Mouse (Mus musculus): Measurements from ENCODE around the gene Gabpb1. TPM values are rescaled to one million over a fixed set of nuclear protein-coding genes. Genes with fewer than 3 reads are reported as not detected.
"Not testable (repeated sequence)": the region's sequence is repeated elsewhere in the genome, so short reads cannot be mapped to it uniquely, and the experiment has no call there.

Gene Gabpb1
- total and polyA plus RNA-seq, 2 experiments, result 4.5 to 5.5 TPM

GRCm38 (mm10) chr2:126618470-126619179, 57.5 kb downstream of the Gabpb1 start:
- no peak for TF ChIP-seq CTCF (IDR thresholded peaks at IDR 0.05; ENCODE audit: low read depth, low read length)
- TF ChIP-seq POLR2A (IDR thresholded peaks at IDR 0.05; ENCODE audit: extremely low read depth, insufficient read depth, low read length), result no peak
- Histone ChIP-seq H3K79me2 (ENCODE audit: control insufficient read depth, insufficient read depth, low read length) (no peaks in the 10 kb centered on the region), H3K4me1 (ENCODE audit: control insufficient read depth, insufficient read depth, low read length) (no peaks in the 10 kb centered on the region), H3K27me3 (ENCODE audit: control insufficient read depth, insufficient read depth, low read length) (no peaks in the 10 kb centered on the region), H3K36me3 (ENCODE audit: control insufficient read depth, insufficient read depth, low read length) (no peaks in the 10 kb centered on the region), H3K27ac (replicated peaks; ENCODE audit: insufficient read depth, low read depth, low read length) (peak overlapping the region; percentile 70), H3K9ac (ENCODE audit: low read depth, low read length) (peak overlapping the region; percentile 16), H3K4me3 (ENCODE audit: insufficient read depth, low read depth, low read length) (peak overlapping the region; percentile 6)
- WGBS, result 40% methylated on average over 8 of the region's 8 CpGs
- no peak for DNase-seq (ENCODE audit: extremely low read depth, low read depth, low spot score)

DNA sequence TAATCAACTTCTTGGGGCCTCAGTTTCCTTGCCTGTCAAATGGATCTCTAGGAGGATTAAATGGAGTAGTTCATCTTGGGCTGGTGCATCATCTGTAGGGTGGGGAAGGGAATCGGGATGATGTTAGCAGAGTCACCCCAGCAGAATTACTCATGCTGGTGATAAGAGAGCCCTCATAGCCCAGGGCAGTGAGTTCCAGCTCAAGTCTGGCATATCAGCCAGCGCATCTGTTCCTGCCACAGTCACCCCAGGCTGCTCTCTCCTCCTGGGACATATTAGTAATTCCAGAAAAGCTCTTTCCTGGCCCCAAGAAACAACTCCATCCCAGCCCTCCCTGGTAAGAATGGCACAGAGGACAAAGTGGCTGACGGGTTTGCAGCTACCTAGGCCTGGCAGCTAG, 60.8 kb downstream of the Gabpb1 start:
- TF ChIP-seq CTCF (IDR thresholded peaks at IDR 0.05; ENCODE audit: low read depth, low read length), result no peak
- no peak for TF ChIP-seq POLR2A (IDR thresholded peaks at IDR 0.05; ENCODE audit: extremely low read depth, insufficient read depth, low read length)
- H3K9ac ChIP-seq (ENCODE audit: low read depth, low read length), result no peak overlapping the region
- H3K4me3 ChIP-seq (ENCODE audit: insufficient read depth, low read depth, low read length), result no peak overlapping the region
- H3K4me1 ChIP-seq (ENCODE audit: control insufficient read depth, insufficient read depth, low read length), result no peaks in the 10 kb centered on the region
- no peaks in the 10 kb centered on the region for H3K79me2 ChIP-seq (ENCODE audit: control insufficient read depth, insufficient read depth, low read length)
- no peaks in the 10 kb centered on the region for H3K36me3 ChIP-seq (ENCODE audit: control insufficient read depth, insufficient read depth, low read length)
- H3K27me3 ChIP-seq (ENCODE audit: control insufficient read depth, insufficient read depth, low read length), result no peaks in the 10 kb centered on the region
- WGBS, result 93% methylated on average over 3 of the region's 3 CpGs
- no peak overlapping the region for H3K27ac ChIP-seq (replicated peaks; ENCODE audit: insufficient read depth, low read depth, low read length)
- no peak for DNase-seq (ENCODE audit: extremely low read depth, low read depth, low spot score)

- not testable (repeated sequence) for H3K79me2 ChIP-seq (ENCODE audit: control insufficient read depth, insufficient read depth, low read length); H3K4me1 ChIP-seq (ENCODE audit: control insufficient read depth, insufficient read depth, low read length); H3K36me3 ChIP-seq (ENCODE audit: control insufficient read depth, insufficient read depth, low read length); H3K27me3 ChIP-seq (ENCODE audit: control insufficient read depth, insufficient read depth, low read length); H3K27ac ChIP-seq (replicated peaks; ENCODE audit: insufficient read depth, low read depth, low read length); DNase-seq (ENCODE audit: extremely low read depth, low read depth, low spot score); H3K9ac ChIP-seq (ENCODE audit: low read depth, low read length); H3K4me3 ChIP-seq (ENCODE audit: insufficient read depth, low read depth, low read length)
- 80% methylated on average over 12 of the region's 12 CpGs for WGBS
Measured at GRCm38 (mm10) chr2:126609600-126609999, 66.5 kb downstream of the Gabpb1 start.

DNA sequence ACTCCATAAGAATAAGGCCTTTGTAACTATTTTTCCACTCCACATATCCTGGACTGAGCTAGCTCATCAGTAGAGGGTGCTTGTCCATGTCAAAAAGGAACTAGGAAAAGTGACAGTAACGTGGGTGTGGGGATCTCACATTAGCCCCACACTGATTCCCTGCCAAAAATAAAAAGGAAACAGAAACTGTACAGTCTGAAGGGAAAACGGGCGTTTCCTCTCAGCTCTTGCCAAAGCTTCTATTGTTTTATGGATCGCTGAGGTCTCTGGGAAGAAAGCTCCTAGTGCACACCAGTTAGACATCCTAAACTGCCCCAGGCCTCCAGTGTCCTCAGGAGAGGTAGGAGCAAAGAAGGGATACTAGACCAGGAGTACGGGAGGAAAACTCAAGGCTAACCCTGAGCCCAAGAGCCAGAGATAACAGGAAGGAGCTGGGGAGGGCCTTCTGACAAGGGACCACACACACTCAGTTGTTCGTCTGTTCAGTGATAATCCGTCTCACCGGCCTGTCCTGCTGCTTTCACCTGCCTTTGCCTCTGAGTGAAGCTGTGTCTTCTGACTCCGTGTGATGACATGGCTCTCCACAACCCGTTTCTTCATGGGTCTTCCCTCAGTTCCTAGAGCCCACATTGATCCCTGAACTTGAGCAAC, 68.5 kb downstream of the Gabpb1 start:
- DNase-seq (ENCODE audit: extremely low read depth, low read depth, low spot score), result peak; percentile 12
- no peaks in the 10 kb centered on the region for H3K27me3 ChIP-seq (ENCODE audit: control insufficient read depth, insufficient read depth, low read length)
- peaks cover 6% of the 10 kb centered on the region for H3K4me1 ChIP-seq (ENCODE audit: control insufficient read depth, insufficient read depth, low read length)
- H3K27ac ChIP-seq (replicated peaks; ENCODE audit: insufficient read depth, low read depth, low read length), result peak overlapping the region; percentile 71
- no peak for TF ChIP-seq POLR2A (IDR thresholded peaks at IDR 0.05; ENCODE audit: extremely low read depth, insufficient read depth, low read length)
- no peak for TF ChIP-seq CTCF (IDR thresholded peaks at IDR 0.05; ENCODE audit: low read depth, low read length)
- no peaks in the 10 kb centered on the region for H3K79me2 ChIP-seq (ENCODE audit: control insufficient read depth, insufficient read depth, low read length)
- 66% methylated on average over 10 of the region's 10 CpGs for WGBS
- H3K4me3 ChIP-seq (ENCODE audit: insufficient read depth, low read depth, low read length), result no peak overlapping the region; the same call in 1 of the 2 replicates
- no peaks in the 10 kb centered on the region for H3K36me3 ChIP-seq (ENCODE audit: control insufficient read depth, insufficient read depth, low read length)
- peak overlapping the region; percentile 58 for H3K9ac ChIP-seq (ENCODE audit: low read depth, low read length)

GRCm38 (mm10) chr2:126606688-126607062, 69.5 kb downstream of the Gabpb1 start:
- Histone ChIP-seq H3K27ac (replicated peaks; ENCODE audit: insufficient read depth, low read depth, low read length) (0 out of 2 replicates have a peak overlapping the region, but pooled peaks have one; percentile 16), H3K9ac (ENCODE audit: low read depth, low read length) (no peak overlapping the region), H3K4me1 (ENCODE audit: control insufficient read depth, insufficient read depth, low read length) (peaks cover 6% of the 10 kb centered on the region), H3K79me2 (ENCODE audit: control insufficient read depth, insufficient read depth, low read length) (no peaks in the 10 kb centered on the region), H3K27me3 (ENCODE audit: control insufficient read depth, insufficient read depth, low read length) (no peaks in the 10 kb centered on the region), H3K4me3 (ENCODE audit: insufficient read depth, low read depth, low read length) (no peak overlapping the region), H3K36me3 (ENCODE audit: control insufficient read depth, insufficient read depth, low read length) (no peaks in the 10 kb centered on the region)
- TF ChIP-seq CTCF (IDR thresholded peaks at IDR 0.05; ENCODE audit: low read depth, low read length) (no peak), POLR2A (IDR thresholded peaks at IDR 0.05; ENCODE audit: extremely low read depth, insufficient read depth, low read length) (no peak)
- no peak for DNase-seq (ENCODE audit: extremely low read depth, low read depth, low spot score)
- WGBS, result 65% methylated on average over 4 of the region's 4 CpGs

DNA sequence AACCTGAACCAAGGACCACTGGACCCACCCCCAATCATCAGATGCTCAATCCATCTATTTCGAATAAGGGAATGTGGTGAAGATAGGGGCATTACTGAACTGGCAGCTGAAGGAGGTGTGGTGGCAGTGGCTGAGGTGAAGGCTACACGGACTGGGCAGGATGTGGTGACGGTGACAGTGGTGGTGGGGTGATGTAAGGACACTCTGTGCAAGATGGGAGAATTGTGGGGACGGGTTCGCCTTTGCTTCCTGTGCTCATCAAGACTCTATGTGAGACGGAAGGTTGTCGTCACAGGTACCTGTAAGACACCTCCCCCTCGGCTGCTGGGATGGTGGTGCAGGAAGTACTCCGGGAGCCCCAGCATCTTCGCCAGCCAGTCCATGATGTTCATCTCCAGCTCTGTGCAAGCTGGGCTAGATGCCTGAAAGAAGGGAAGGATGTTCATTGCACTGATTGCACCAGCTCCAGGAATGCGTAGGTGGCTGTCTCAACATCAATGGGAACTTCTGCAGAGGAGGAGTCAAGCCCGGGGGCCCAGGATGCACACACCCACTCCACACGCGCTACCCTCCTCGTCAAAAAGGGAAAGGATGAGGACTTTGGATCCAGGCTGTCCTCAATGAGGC, 70.0 kb downstream of the Gabpb1 start:
- TF ChIP-seq POLR2A (IDR thresholded peaks at IDR 0.05; ENCODE audit: extremely low read depth, insufficient read depth, low read length) (no peak), CTCF (IDR thresholded peaks at IDR 0.05; ENCODE audit: low read depth, low read length) (no peak)
- 73% methylated on average over 15 of the region's 15 CpGs for WGBS

More for the DNA sequence above, 70.0 kb downstream of the Gabpb1 start:
- Histone ChIP-seq H3K9ac (ENCODE audit: low read depth, low read length) (no peak overlapping the region), H3K79me2 (ENCODE audit: control insufficient read depth, insufficient read depth, low read length) (no peaks in the 10 kb centered on the region), H3K27ac (replicated peaks; ENCODE audit: insufficient read depth, low read depth, low read length) (no peak overlapping the region), H3K4me1 (ENCODE audit: control insufficient read depth, insufficient read depth, low read length) (peaks cover 6% of the 10 kb centered on the region), H3K36me3 (ENCODE audit: control insufficient read depth, insufficient read depth, low read length) (no peaks in the 10 kb centered on the region), H3K27me3 (ENCODE audit: control insufficient read depth, insufficient read depth, low read length) (no peaks in the 10 kb centered on the region), H3K4me3 (ENCODE audit: insufficient read depth, low read depth, low read length) (no peak overlapping the region)
- DNase-seq (ENCODE audit: extremely low read depth, low read depth, low spot score), result peak; percentile 7

All from liver, adult 2 months (tissue).